Mouse (Mus musculus): ENCODE measurements around the gene Dlk1. TPM values are rescaled to one million over a fixed set of nuclear protein-coding genes. Genes with fewer than 3 reads are reported as not detected.
A peak's percentile ranks its signal among the peaks of the same experiment; 100 is the strongest.

Gene Dlk1
- not detected in 2 replicates for total RNA-seq (2017)

DNA sequence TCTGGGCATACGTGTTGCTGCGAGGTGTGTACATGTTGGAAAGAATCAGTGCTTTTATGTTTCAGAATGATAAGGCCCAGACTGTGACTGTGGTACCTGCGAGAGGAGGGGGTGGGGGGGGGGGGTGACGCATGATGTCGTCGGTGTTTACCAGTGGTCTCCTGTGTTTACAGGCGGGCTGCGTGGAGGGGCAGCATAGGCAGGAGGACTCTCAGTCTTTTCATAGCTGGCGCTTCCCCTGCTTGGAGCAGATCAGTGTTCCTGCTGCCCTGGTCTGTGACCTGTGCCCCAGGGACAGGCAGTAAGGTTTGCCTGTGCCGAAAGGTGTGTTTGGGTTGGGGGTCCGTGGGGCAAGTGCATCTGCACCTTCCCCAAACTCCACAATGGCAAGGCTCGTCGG, at the start of gene Dlk1:
Gene Dlk1, plus strand, starts transcription at position 232 of the 400 bp plus-strand sequence.
- ATAC-seq (replicated peaks in 1 of 2; ENCODE audit: insufficient read depth in 1 of 2, low FRiP score in 2 of 2, low TSS enrichment in 1 of 2, low read depth in 1 of 2, poor library complexity in 2 of 2, severe bottlenecking in 2 of 2): no peak

DNA sequence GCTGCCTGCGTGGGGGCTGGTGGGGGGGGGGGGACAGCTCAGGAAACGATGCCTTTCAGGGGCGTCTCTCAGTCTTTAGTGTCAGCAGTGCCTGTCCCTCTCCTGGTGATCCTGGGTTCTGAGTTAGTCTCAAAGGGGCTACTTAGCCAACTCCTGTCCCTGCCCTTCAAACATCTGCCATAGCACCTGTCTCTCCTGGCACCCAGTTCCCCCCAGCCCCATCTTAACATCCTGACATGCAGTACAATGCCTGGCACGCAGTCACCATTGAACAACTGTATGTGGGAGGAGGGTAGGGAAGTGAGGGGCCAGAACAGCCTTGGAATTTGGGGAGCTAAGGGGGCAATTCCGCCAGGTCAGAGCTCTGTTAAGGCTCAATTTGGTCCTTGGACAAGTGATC, 49.7 kb upstream of the Dlk1 start:
- no peak for ATAC-seq (replicated peaks in 1 of 2; ENCODE audit: insufficient read depth in 1 of 2, low FRiP score in 2 of 2, low TSS enrichment in 1 of 2, low read depth in 1 of 2, poor library complexity in 2 of 2, severe bottlenecking in 2 of 2)

DNA sequence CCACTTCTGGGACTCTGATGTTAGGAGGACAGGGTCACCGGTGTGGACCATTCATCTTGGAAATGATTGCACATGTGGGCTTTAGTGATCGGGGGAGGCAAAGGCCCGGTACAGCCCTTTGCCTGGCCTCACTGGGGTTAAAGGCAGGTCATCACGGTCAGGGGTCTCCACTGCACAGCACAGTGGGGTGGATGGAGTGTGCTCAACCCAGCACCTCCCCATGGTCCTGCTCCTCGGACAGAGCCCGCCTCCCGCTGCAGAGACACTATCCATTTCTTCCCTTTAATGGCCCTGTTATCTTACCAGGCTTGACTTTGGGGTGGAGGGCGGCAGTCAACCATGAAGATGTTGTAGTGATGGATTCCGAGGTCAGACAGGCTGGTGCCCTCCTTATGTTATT, 48.9 kb upstream of the Dlk1 start:
- no peak for ATAC-seq (replicated peaks in 1 of 2; ENCODE audit: insufficient read depth in 1 of 2, low FRiP score in 2 of 2, low TSS enrichment in 1 of 2, low read depth in 1 of 2, poor library complexity in 2 of 2, severe bottlenecking in 2 of 2)

DNA sequence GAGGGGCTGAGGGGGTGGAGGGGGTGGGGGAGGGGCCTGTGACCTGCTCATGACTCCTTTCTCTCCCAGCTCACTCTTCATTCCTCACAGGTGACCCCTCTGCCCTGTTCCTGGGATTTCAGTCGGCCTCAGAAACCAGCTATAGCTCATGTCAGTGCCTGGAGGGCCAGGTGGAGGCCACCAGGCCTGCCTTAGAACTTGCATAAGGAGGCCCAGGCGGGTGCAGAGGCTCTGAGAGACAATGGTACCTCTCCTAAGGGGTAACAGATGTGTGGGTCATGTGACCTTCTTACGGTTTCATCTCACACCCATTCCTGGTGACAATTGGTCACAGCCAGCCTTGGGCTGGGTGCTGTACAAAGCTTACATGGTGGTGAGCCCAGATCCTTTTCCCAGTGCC, 46.6 kb upstream of the Dlk1 start:
- no peak for ATAC-seq (replicated peaks in 1 of 2; ENCODE audit: insufficient read depth in 1 of 2, low FRiP score in 2 of 2, low TSS enrichment in 1 of 2, low read depth in 1 of 2, poor library complexity in 2 of 2, severe bottlenecking in 2 of 2)

DNA sequence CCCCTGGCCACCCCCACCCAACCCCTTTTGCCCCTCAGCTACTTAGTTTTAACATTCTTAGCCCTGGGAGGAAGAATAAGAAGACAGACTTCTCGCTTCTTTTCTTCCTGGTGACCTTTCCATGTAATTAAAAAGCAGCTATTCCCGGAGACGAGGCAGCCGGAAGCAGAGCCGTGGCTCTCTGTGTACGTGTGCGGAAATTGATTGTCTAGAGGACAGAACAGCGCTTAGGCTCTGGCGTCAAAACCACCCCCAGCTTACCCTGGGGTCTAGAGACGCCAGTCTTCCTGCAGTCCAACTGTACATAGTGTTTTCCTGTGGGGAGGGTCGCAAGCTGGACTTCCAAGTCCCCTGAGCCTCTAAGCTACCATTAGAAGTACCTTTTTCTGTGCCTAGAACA, 41.9 kb upstream of the Dlk1 start:
- ATAC-seq (replicated peaks in 1 of 2; ENCODE audit: insufficient read depth in 1 of 2, low FRiP score in 2 of 2, low TSS enrichment in 1 of 2, low read depth in 1 of 2, poor library complexity in 2 of 2, severe bottlenecking in 2 of 2): no peak

DNA sequence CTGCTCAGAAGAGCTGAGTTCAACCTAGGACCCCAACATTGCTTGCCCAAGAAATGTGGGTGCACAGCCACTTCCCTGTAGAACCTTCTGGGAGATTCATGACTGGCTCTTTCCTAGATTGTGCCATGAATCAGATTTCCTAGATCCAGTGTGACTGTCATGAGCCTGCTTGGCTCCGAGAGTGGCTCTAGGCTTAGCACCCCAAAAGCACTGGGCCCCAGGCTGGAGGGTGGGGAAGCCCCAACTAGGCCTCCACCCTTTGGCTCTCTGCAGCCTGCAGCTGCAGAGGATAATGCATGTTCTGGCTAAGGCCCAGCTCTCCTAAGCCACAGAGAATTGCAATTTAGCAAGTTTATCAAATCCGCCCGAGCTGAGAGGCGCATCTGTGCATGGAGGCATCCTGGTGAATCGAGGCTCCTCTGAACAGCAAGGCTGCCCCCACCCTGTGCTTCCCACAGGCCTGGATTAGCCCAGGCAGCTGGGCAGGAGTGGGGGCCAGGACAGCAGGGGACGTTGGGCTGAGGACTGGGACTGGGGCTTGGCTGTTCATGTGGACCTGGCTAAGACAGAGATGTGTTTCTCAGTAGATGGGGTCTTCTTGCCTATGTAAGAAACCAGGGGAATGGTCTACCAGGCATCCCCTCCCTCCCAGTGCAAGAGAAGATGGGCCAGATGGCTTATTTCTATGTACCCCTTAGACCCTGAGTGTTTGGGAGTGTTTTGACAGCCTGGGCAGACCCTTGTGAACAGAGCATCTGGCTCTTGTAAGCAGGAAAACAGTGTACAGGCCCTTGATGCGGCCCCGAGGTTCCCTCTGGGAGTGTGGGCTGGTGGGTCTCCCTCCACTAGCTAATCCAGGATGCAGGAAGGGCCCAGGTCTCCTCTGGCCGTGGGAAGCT, 41.2 kb upstream of the Dlk1 start:
- ATAC-seq (replicated peaks in 1 of 2; ENCODE audit: insufficient read depth in 1 of 2, low FRiP score in 2 of 2, low TSS enrichment in 1 of 2, low read depth in 1 of 2, poor library complexity in 2 of 2, severe bottlenecking in 2 of 2): no peak

DNA sequence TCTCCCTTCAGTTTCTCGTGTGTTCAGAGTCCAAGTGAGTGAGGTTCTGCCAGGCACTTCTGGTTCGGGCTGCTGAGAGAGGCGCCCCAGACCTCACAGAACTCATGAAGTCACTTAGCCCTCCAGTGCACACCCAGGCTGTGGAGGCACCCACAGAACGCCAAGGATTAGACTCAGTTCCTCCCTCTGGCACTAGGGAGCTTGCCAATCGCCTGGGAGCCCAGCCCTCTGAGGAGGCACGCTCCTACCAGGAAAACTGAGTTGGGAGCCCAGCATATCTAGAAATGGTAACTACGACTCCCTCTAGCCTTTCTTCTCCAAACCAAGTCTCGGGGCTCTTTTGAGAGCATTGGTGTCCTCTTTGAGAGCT, 40.6 kb upstream of the Dlk1 start:
- no peak for ATAC-seq (replicated peaks in 1 of 2; ENCODE audit: insufficient read depth in 1 of 2, low FRiP score in 2 of 2, low TSS enrichment in 1 of 2, low read depth in 1 of 2, poor library complexity in 2 of 2, severe bottlenecking in 2 of 2)

DNA sequence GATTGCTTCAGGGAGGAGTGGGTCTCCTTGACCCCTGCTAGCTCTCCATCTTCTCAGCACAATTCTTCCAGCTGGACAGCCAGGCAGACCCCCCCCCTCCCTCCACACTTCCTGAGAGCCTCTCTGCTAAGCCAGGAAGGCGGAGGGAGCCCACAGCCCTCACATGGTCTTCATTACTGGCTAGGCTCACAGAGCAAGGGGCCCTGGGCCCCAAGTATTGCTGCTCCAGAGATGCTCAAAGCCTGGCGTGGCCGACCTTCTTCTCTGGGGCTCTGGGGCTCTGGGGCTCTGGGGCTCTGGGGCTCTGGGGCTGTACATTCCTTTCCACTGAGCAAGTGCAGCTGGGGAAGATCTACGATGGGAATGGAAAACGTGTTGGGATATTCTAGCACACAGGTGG, 39.9 kb upstream of the Dlk1 start:
- ATAC-seq (replicated peaks in 1 of 2; ENCODE audit: insufficient read depth in 1 of 2, low FRiP score in 2 of 2, low TSS enrichment in 1 of 2, low read depth in 1 of 2, poor library complexity in 2 of 2, severe bottlenecking in 2 of 2): no peak

DNA sequence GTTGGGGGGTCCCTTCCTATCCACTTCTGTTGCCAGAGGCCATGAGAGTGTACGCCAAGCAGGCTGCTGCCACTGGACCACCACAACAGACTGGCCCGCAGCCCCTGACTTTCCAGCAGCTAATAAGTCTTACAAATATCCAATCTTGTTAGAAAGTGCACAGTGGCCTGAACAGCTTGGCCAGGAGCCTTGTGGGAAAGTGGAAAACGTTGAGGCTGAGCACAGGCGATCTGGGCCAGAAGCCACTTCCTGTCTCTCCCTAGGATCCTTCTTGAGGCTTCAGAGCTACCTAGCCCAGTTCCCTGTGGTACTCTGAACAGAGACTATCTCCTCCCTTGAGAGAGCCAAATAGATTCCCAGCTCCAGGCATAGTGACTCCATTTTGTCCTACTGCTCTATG, 39.3 kb upstream of the Dlk1 start:
- ATAC-seq (replicated peaks in 1 of 2; ENCODE audit: insufficient read depth in 1 of 2, low FRiP score in 2 of 2, low TSS enrichment in 1 of 2, low read depth in 1 of 2, poor library complexity in 2 of 2, severe bottlenecking in 2 of 2): no peak

DNA sequence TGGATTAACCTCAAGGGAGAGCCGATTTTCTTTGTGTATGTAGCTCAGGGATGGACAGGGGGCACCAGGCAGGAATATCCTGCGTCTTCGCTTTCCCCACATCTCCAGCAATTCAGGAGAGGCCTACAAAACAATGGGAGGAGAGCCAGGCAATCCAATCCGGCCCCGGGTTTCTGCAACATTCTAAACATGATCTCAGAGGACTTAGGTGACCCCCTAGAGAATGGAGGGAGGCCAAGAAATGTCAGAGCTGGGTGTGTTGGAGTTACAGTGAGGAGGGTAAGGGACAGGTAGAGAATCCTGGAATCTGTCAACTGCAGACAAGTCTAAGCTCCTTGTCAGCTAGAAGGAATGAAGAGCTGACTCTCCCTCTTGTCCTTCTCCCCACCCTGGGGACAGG, 35.9 kb upstream of the Dlk1 start:
- ATAC-seq (replicated peaks in 1 of 2; ENCODE audit: insufficient read depth in 1 of 2, low FRiP score in 2 of 2, low TSS enrichment in 1 of 2, low read depth in 1 of 2, poor library complexity in 2 of 2, severe bottlenecking in 2 of 2): no peak

DNA sequence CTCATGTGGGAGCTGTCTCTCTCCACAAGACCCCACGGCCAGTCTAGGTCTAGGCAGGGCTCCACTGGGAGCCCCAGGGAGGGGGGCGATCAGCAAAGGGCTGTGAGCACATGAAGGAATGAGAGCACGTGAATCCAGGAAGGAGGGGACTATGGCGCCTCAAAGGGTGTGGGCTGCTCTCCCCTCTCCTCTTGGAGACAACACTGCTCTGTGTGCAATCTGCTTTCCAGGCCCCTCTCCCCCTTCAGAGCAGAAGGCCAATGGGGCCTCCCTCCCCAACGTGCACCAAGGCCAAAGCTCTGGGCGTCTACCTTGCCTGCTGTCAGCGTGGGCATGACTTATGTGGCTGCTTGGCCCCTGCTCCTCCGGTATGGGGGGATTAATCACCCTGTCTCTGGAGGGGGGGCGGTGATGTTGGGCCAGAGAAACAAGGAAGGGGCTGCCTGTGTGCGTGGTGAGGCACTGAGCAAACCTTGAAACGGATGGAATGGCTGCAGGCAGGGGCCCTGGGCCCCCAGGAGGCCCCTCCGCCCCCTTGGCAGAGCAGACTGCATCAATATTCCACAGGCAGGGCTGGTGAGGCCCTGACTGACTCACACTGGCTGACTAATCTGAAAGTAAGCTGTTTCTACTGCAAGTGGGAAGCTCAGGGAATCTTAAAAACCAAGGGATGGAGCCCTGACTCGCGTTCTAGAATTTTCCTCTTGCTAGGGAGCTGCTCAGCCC, 35.0 kb upstream of the Dlk1 start:
- peak; percentile 12 to 13; a peak in 2 of 4 replicates for ATAC-seq (replicated peaks in 1 of 2; ENCODE audit: insufficient read depth in 1 of 2, low FRiP score in 2 of 2, low TSS enrichment in 1 of 2, low read depth in 1 of 2, poor library complexity in 2 of 2, severe bottlenecking in 2 of 2)

DNA sequence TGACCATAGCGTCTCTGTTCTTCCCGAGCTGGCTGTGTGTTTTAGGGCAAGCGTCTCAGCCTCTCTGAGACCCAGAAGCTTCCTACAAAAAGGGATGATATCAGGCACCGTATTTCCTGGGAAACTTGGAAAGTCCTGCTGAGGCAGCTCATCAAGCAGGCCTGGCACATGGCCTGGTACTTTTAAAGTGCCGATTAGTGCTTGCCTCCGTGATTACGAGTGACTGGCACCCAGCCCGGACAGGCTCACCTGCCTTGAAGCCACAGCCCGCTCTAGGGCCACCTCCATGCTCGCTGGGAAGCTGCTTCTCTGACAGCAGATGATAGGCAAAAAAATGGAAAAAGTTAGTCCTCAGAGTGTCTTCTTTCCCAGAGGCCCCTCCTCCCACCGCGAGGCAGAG, 32.6 kb upstream of the Dlk1 start:
- no peak for ATAC-seq (replicated peaks in 1 of 2; ENCODE audit: insufficient read depth in 1 of 2, low FRiP score in 2 of 2, low TSS enrichment in 1 of 2, low read depth in 1 of 2, poor library complexity in 2 of 2, severe bottlenecking in 2 of 2)

DNA sequence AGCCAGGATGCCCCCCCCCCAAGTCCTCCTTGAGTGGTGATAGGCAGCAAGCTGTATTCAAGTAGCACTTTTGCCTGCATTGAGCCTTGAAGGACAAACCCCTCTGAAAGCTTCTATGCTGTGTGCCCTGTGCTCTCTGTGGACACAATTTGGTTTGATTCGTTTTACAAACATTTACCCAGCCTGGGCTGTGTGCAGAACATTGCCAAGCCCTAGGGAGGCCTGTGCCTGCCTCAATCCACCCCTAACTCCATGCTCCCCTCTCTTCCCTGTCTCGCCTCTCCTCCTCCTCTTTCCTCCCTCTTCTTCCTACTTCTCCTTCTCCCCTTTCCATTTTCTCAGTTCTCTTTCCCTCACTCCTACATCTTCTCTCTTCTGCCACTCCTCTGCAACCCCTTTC, 29.5 kb upstream of the Dlk1 start:
- ATAC-seq (replicated peaks in 1 of 2; ENCODE audit: insufficient read depth in 1 of 2, low FRiP score in 2 of 2, low TSS enrichment in 1 of 2, low read depth in 1 of 2, poor library complexity in 2 of 2, severe bottlenecking in 2 of 2): no peak

DNA sequence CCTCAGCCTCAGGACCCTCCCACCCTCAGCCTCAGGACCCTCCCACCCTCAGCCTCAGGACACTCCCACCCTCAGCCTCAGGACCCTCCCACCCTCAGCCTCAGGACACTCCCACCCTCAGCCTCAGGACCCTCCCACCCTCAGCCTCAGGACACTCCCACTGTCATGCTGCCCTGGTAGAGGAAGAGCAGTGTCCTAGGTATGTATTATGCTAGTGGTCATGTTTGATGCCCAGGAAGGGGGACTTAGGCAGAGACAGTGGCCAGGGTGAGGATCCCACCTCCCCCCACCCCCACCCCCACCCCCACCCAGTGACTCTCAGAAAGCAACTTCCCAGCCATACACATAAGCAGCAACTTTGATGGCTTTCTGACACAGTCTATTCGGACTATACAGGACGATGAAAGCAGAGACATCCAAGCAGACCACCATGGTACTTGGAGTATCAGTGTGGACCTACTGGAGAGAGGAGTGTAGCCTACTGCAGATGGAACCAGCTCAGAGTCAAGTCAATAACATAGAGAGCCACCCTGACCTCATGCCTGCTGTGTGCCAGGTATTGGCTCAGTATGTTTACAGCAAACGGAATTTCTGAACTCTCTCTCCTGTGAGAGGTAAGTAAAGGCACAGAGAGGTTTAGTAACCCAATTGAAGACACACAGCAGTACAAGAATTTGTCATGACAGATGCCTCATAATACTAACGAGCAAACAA, 28.8 kb upstream of the Dlk1 start:
- ATAC-seq (replicated peaks in 1 of 2; ENCODE audit: insufficient read depth in 1 of 2, low FRiP score in 2 of 2, low TSS enrichment in 1 of 2, low read depth in 1 of 2, poor library complexity in 2 of 2, severe bottlenecking in 2 of 2): no peak

DNA sequence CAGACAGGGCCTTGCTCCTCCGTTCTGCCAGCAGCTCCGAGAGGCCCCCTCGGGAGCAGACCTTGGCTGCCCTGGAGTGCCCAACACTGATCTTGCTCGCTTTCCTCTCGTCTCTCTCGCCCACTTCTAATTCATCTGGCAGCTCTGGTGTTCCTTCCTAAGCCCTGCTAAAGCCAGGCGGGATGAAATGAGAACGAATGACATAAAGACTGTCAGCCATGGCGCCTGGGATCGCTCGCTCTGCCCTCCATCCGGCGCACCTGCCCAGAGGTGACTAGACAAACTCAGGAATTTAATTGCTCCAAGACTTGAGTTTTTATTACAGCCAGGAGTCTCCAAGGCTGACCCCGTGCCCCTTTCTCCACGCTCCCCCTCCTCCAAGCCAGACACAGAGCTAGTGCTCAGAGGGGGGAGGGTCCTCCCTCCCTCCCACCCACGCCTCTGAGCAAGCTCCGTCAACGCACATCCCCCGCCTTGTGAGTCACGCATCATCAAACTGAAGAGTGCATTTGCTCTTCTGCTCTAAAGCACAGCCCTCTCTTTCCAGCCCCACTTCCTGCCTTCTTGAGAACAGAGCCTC, 27.8 kb upstream of the Dlk1 start:
- no peak for ATAC-seq (replicated peaks in 1 of 2; ENCODE audit: insufficient read depth in 1 of 2, low FRiP score in 2 of 2, low TSS enrichment in 1 of 2, low read depth in 1 of 2, poor library complexity in 2 of 2, severe bottlenecking in 2 of 2)

DNA sequence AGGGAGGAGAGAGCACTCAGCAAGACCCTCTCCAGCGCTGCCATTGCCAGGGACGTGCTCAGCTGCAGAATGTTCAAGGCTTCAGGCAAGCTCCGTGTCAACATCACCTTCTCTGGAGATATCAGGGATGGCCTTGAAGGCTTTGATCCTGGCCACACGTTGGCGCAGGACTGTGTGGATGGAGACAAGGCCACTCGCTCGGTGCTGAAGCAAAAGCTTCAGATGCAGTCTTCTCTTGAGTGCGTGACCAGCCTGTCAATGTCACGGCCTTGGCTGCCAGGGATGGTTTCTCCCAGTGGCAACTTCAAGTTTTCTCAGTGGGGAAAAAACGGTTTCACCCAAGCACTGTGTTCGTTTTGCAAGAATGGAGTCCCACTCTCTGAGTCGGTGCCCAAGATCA, 26.6 kb upstream of the Dlk1 start:
- ATAC-seq (replicated peaks in 1 of 2; ENCODE audit: insufficient read depth in 1 of 2, low FRiP score in 2 of 2, low TSS enrichment in 1 of 2, low read depth in 1 of 2, poor library complexity in 2 of 2, severe bottlenecking in 2 of 2): no peak

DNA sequence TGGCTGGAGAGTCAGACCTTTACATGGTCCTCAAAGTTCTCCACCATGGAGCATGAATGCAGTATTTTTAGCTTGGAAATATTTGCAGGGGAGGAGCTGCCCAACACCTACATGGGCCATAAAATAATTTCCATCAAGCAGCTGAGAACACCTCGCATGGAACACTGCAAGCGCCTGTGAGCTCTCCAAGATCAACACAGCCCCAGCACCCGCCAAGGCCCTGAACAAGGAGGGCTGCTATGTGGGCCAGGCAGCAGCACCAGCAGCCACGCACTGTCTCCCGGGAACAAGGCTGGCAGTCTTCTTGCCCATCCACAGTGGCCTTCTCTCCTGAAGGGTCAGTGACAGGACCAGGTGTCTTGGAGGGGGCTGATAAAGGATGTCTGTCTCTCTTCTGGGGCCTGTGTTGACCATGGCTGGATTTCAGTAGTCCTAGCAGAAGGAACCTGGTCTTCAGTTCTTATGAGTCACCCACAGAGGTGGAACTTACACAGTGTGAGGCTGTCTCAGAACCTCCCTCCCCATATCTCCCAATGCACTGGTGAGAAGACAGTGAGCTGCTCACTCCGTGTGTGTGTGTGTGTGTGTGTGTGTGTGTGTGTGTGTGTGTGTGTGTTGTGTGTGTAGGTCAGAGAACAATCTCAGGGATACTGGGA, 20.0 kb upstream of the Dlk1 start:
- ATAC-seq (replicated peaks in 1 of 2; ENCODE audit: insufficient read depth in 1 of 2, low FRiP score in 2 of 2, low TSS enrichment in 1 of 2, low read depth in 1 of 2, poor library complexity in 2 of 2, severe bottlenecking in 2 of 2): no peak

All from hematopoietic stem cell, adult 5-6 weeks (primary cell).